Mouse (Mus musculus) CH12.LX (cell line): ENCODE measurements around the gene Tet2. TPM values are rescaled to one million over a fixed set of nuclear protein-coding genes. Genes with fewer than 3 reads are reported as not detected.
A peak's percentile ranks its signal among the peaks of the same experiment; 100 is the strongest.

Experiments
- DNase-seq: peaks from one replicate; pipeline ENCODE4 v3.0.0-alpha.2; 2013; ENCODE audit errors: extremely low read depth
- H3K27ac ChIP-seq: 2 replicates; pipeline ENCODE4 v1.5.1; 2012; ENCODE audit warnings: low read depth, mild to moderate bottlenecking, control low read depth, moderate library complexity; ENCODE audit not compliant: insufficient read depth
- H3K27me3 ChIP-seq: replicated peaks from 2 replicates; pipeline ENCODE3; 2012; ENCODE audit warnings: inconsistent platforms
- H3K36me3 ChIP-seq, 2 experiments: replicated peaks in 1 of 2; 2 replicates each; pipeline versions ENCODE3 to v1.6.1; 2012; ENCODE audit warnings: inconsistent platforms in 1 of 2, low read length in 1 of 2, mild to moderate bottlenecking in 1 of 2, mixed read lengths in 1 of 2, moderate library complexity in 1 of 2; ENCODE audit not compliant: control insufficient read depth in 1 of 2, insufficient read depth in 1 of 2
- H3K4me1 ChIP-seq, 2 experiments: 2 replicates each; pipeline ENCODE4 v1.6.1; 2012; ENCODE audit warnings: inconsistent platforms in 1 of 2, moderate library complexity in 1 of 2; ENCODE audit not compliant: insufficient read depth in 2 of 2, control insufficient read depth in 1 of 2
- H3K4me2 ChIP-seq: 2 replicates; pipeline ENCODE4 v1.6.1; 2012; ENCODE audit warnings: low read depth, mild to moderate bottlenecking, control low read depth; ENCODE audit not compliant: poor library complexity, insufficient read depth, severe bottlenecking
- H3K4me3 ChIP-seq, 3 experiments: fragments of 150-350 bp in 1 of 3; sonication (generic) in 1 of 3; replicated peaks in 1 of 3; 2 replicates each; pipeline versions ENCODE3 to v1.5.1; 2011 to 2012; ENCODE audit warnings: low read depth in 2 of 3, low read length in 2 of 3, mild to moderate bottlenecking in 2 of 3, moderate library complexity in 2 of 3, control low read depth in 1 of 3, improper control_type of control experiment in 1 of 3, inconsistent platforms in 1 of 3, mixed read lengths in 1 of 3; ENCODE audit not compliant: poor library complexity in 1 of 3
- H3K79me2 ChIP-seq: replicated peaks from 2 replicates; pipeline ENCODE4 v1.6.1; 2012; ENCODE audit warnings: mild to moderate bottlenecking, moderate library complexity; ENCODE audit not compliant: control insufficient read depth, poor library complexity, insufficient read depth, severe bottlenecking; ENCODE audit errors: extremely low read depth
- H3K9ac ChIP-seq: 2 replicates; pipeline ENCODE4 v1.6.1; 2012; ENCODE audit warnings: low read depth, mild to moderate bottlenecking, control low read depth, moderate library complexity; ENCODE audit not compliant: insufficient read depth
- H3K9me3 ChIP-seq: replicated peaks from 2 replicates; pipeline ENCODE3; 2012; ENCODE audit warnings: low read length, inconsistent platforms, mixed read lengths
- E2F4 ChIP-seq: IDR thresholded peaks from 2 replicates; pipeline ENCODE4 v1.6.1; 2011; ENCODE audit warnings: low read depth, low read length, improper control_type of control experiment; ENCODE audit not compliant: insufficient replicate concordance
- ELF1 ChIP-seq: IDR thresholded peaks from 2 replicates; pipeline ENCODE4 v1.6.1; 2014; ENCODE audit warnings: low read depth, mild to moderate bottlenecking, inconsistent platforms, low read length, improper control_type of control experiment
- ETS1 ChIP-seq: conservative IDR thresholded peaks from 2 replicates; pipeline ENCODE4 v1.6.1; 2012; ENCODE audit warnings: low read depth, mild to moderate bottlenecking, inconsistent platforms, low read length, improper control_type of control experiment, moderate library complexity
- GABPA ChIP-seq: IDR thresholded peaks from 2 replicates; pipeline ENCODE4 v1.6.1; 2012; ENCODE audit warnings: low read depth, low read length, improper control_type of control experiment, inconsistent platforms; ENCODE audit not compliant: insufficient replicate concordance
- JUN ChIP-seq: IDR thresholded peaks from 2 replicates; pipeline ENCODE4 v1.6.1; 2011; ENCODE audit warnings: low read depth, mild to moderate bottlenecking, low read length, improper control_type of control experiment, moderate library complexity; ENCODE audit not compliant: insufficient read depth
- MAFK ChIP-seq: IDR thresholded peaks from 2 replicates; pipeline ENCODE4 v1.6.1; 2011; ENCODE audit warnings: low read length, improper control_type of control experiment; ENCODE audit not compliant: insufficient replicate concordance
- MAZ ChIP-seq: IDR thresholded peaks from 2 replicates; pipeline ENCODE4 v1.6.1; 2012; ENCODE audit warnings: low read depth, mild to moderate bottlenecking, inconsistent platforms, low read length, improper control_type of control experiment, moderate library complexity
- MEF2A ChIP-seq: IDR thresholded peaks from 2 replicates; pipeline ENCODE4 v1.6.1; 2014; ENCODE audit warnings: low read depth, mild to moderate bottlenecking, inconsistent platforms, low read length, improper control_type of control experiment, borderline replicate concordance
- NELFE ChIP-seq: IDR thresholded peaks from 2 replicates; pipeline ENCODE4 v1.6.1; 2011; ENCODE audit warnings: low read depth, low read length, improper control_type of control experiment
- NRF1 ChIP-seq: IDR thresholded peaks from 2 replicates; pipeline ENCODE4 v1.6.1; 2014; ENCODE audit warnings: low read depth, mild to moderate bottlenecking, inconsistent platforms, low read length, improper control_type of control experiment, moderate library complexity
- POLR2A ChIP-seq: IDR thresholded peaks from 2 replicates; pipeline ENCODE4 v1.6.1; 2011; ENCODE audit warnings: low read depth, mild to moderate bottlenecking, improper control_type of control experiment, low read length
- POLR2AphosphoS2 ChIP-seq: IDR thresholded peaks from 2 replicates; pipeline ENCODE4 v1.6.1; 2011; ENCODE audit warnings: low read depth, low read length, improper control_type of control experiment
- RAD21 ChIP-seq: IDR thresholded peaks from 2 replicates; pipeline ENCODE4 v1.6.1; 2011; ENCODE audit warnings: low read depth, mild to moderate bottlenecking, low read length, improper control_type of control experiment, moderate library complexity
- SIN3A ChIP-seq: IDR thresholded peaks from 2 replicates; pipeline ENCODE4 v1.6.1; 2012; ENCODE audit warnings: low read length, improper control_type of control experiment, inconsistent platforms
- TBP ChIP-seq: conservative IDR thresholded peaks from 2 replicates; pipeline ENCODE4 v1.6.1; 2011; ENCODE audit warnings: low read depth, low read length, improper control_type of control experiment
- dilution Hi-C: fragments of 300-500 bp; cut with MboI; formaldehyde crosslinking; loops from 2 replicates; pipeline ENCODE4 v1.14.3; 2020; ENCODE audit warnings: low sequenced_read_pairs; ENCODE audit not compliant: extremely low pct_unique_long_range_greater_than_20kb, extremely low pct_ligation_motif_present
- in situ Hi-C: fragments of 300-500 bp; cut with MboI; formaldehyde crosslinking; loops from 3 replicates; pipeline ENCODE4 v1.14.3; 2019; ENCODE audit warnings: low sequenced_read_pairs, low pct_ligation_motif_present, low pct_unique_long_range_greater_than_20kb, mixed read lengths
- polyA plus RNA-seq: library from polyadenylated mRNA; unstranded; fragments of >175 nt; gene quantifications from 2 replicates; pipeline ENCODE4 v1.2.1, GENCODE M21; 2012; ENCODE audit warnings: low read depth; ENCODE audit not compliant: insufficient read length
- total RNA-seq, 2 experiments: library from RNA; depleted of rRNA; stranded (reverse); fragments of 300-350 nt in 1 of 2; fragments of >200 nt in 1 of 2; gene quantifications; 2 replicates each; pipeline ENCODE4 v1.2.3; 2012 to 2014

Tet2 gene
- total and polyA plus RNA-seq, 3 experiments: 38.5 to 78.5 (median 51.3) TPM

DNA sequence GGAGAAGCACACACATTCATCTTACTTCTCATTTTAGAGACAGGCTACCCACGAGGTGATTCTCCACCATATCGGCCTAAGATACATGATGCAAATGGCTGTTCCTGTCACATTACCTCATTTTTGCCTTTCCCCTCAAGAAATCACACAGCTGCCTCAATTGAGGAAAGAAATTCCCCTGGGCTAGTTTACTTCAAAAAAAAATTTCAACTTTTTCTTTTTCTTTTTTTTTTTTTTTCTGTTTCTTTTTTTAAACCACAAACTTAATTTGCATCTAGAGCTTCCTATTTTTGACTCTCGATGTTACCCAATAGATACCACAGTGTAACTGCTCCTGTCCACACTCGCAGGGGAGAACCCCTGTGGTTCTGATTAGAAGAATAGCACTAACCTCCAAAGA, 38.0 kb upstream of the Tet2 start:
- H3K27me3 ChIP-seq: no peaks in the 10 kb centered on the region
- DNase-seq: peak; percentile 99
- peak overlapping the region; percentile 98 for H3K27ac ChIP-seq
- peaks cover 35 to 91% of the 10 kb centered on the region in 2 experiments for H3K4me1 ChIP-seq
- no peaks in the 10 kb centered on the region for H3K36me3 ChIP-seq
- no peaks in the 10 kb centered on the region for H3K9me3 ChIP-seq
- dilution Hi-C loops (no loop called here), in situ Hi-C loops (loop anchor here (5.0 to 25.0 kb wide), 2 partner anchors 174 to 246 kb away; no protein-coding TSS in a partner anchor)
- no peak for TF ChIP-seq RAD21
- TF ChIP-seq GABPA: no peak
- TF ChIP-seq MEF2A: no peak
- TF ChIP-seq E2F4: no peak
- no peak for TF ChIP-seq NRF1
- TF ChIP-seq JUN: no peak
- peak; percentile 88 for TF ChIP-seq TBP
- no peak for TF ChIP-seq MAZ
- no peak for TF ChIP-seq MAFK
- no peak for TF ChIP-seq ETS1
- TF ChIP-seq POLR2A: peak; percentile 43; the same call in 1 of the 2 replicates
- peak overlapping the region; percentile 62 for H3K9ac ChIP-seq
- no peaks in the 10 kb centered on the region for H3K79me2 ChIP-seq
- H3K4me3 ChIP-seq: peak overlapping the region in 1 of 3 experiments; percentile 7
- peak overlapping the region; percentile 93 for H3K4me2 ChIP-seq

DNA sequence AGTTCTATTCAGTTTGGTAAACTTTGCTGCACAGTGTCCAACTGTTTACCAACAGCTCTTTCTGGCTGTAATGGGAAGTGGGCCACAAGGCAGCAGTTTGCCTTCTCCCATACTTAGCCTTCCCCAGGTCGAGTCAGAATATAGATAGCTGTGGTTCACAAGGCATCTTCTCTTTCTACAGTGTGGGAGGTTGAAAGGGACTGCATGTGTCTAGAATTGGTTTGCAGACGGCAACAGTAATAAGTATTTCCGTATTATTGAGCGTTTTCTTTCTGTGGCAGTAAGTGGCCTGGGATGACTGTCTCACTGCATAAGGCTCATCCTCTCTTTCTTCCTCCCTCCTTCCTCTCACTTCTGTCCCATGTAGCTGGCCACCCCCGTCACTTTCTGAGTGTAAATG, 37.2 kb upstream of the Tet2 start:
- Histone ChIP-seq H3K9ac (peak overlapping the region; percentile 62), H3K4me2 (peak overlapping the region; percentile 72), H3K9me3 (no peaks in the 10 kb centered on the region), H3K27ac (peak overlapping the region; percentile 98), H3K27me3 (no peaks in the 10 kb centered on the region), H3K36me3 (no peaks in the 10 kb centered on the region), H3K4me1 (peaks cover 26 to 82% of the 10 kb centered on the region in 2 experiments), H3K4me3 (no peak overlapping the region), H3K79me2 (no peaks in the 10 kb centered on the region)
- in situ Hi-C loops: loop anchor here (5.0 to 25.0 kb wide), 2 partner anchors 175 to 245 kb away; no protein-coding TSS in a partner anchor
- peak; percentile 49; the same call in 1 of the 2 replicates for TF ChIP-seq POLR2A
- TF ChIP-seq ELF1: no peak
- TF ChIP-seq POLR2AphosphoS2: no peak
- no peak for TF ChIP-seq NELFE
- no peak for TF ChIP-seq SIN3A
- peak; percentile 70 for DNase-seq
- dilution Hi-C loops: no loop called here
